Mouse (Mus musculus): Measurements from ENCODE around the gene Tnf.

DNA sequence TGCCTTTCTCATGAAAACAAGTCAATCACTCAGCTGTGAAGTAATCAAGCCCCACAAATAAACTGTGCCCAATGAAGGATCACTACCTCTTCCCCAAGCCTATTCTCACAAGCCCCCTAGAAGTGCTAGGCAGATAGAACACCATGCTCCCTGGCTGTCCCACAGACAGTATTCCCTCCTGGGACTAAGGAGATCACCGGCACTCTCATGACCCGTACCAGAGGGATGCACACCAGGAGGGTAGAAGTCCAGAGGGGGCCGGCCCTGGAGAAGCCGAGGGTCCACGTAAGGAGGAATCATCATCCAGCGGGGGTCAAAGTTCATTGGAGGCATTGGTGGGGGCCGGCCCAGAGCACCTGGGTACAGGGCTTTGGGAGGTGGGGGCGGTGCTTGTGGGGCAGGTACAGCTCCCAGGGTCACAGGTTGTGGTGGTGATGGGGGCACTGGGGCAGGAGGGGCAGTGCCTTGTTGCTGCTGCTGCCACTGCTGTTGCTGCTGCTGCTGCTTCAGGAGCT is 44.1 kb downstream of the Tnf start:
- no peak for TF ChIP-seq ZNF384 (IDR thresholded peaks at IDR 0.05; ENCODE audit: low read depth, low read length)
- TF ChIP-seq MAFK (IDR thresholded peaks at IDR 0.05; ENCODE audit: insufficient read depth, low read depth, low read length) = no peak
- no peak for TF ChIP-seq ZC3H11A (IDR thresholded peaks at IDR 0.05; ENCODE audit: borderline replicate concordance, low read depth, low read length)
